Mouse (Mus musculus): ENCODE measurements around the gene Gucd1. TPM values are rescaled to one million over a fixed set of nuclear protein-coding genes. Genes with fewer than 3 reads are reported as not detected.

Gene Gucd1
- polyA plus RNA-seq, 1 experiment from 2014 or later: 19.4 TPM

DNA sequence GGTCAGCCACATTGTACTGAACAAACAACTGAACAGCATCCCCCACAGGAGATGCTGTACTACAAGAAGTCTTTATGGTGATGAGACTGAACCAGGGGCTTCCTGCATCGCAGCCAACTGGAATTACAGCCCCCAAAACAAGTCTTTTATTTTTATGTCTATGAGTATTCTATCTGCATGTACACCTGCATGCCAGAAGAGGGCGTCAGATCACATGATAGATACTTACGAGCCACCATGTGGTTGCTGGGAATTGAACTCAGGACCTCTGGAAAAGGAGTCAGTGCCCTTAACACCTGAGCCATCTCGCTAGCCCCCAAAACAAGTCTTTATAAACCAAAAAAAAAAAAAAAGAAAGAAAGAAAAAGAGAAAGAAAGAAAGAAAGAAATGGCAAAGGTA lies 74.8 kb downstream of the Gucd1 start:
- 77% methylated on average over 4 of the region's 4 CpGs for WGBS
- no peak for ATAC-seq (ENCODE audit: low read depth)

GRCm38 (mm10) chr10:75441800-75442199 lies 76.0 kb downstream of the Gucd1 start:
- H3K27me3 ChIP-seq (ENCODE audit: control insufficient read depth, insufficient read depth, low read length): no peaks in the 10 kb centered on the region
- H3K9me3 ChIP-seq (ENCODE audit: control insufficient read depth, low read length): no peaks in the 10 kb centered on the region
- no peak overlapping the region for H3K27ac ChIP-seq (ENCODE audit: low read depth, low read length)
- H3K4me2 ChIP-seq (ENCODE audit: low read depth, low read length): no peak overlapping the region
- no peak overlapping the region for H3K4me3 ChIP-seq (ENCODE audit: low read depth, low read length)
- no peaks in the 10 kb centered on the region for H3K4me1 ChIP-seq (ENCODE audit: control insufficient read depth, insufficient read depth, low read length)
- H3K36me3 ChIP-seq (ENCODE audit: control insufficient read depth, insufficient read depth, low read length): no peaks in the 10 kb centered on the region
- ATAC-seq (ENCODE audit: low read depth): no peak
- 83% methylated on average over 4 of the region's 4 CpGs for WGBS
- H3K9ac ChIP-seq (replicated peaks; ENCODE audit: low read depth, low read length): no peak overlapping the region

More for the DNA sequence above, 74.8 kb downstream of the Gucd1 start:
- Histone ChIP-seq H3K9me3 (ENCODE audit: control insufficient read depth, low read length) (no peaks in the 10 kb centered on the region), H3K4me3 (ENCODE audit: low read depth, low read length) (no peak overlapping the region), H3K9ac (replicated peaks; ENCODE audit: low read depth, low read length) (no peak overlapping the region), H3K4me1 (ENCODE audit: control insufficient read depth, insufficient read depth, low read length) (no peaks in the 10 kb centered on the region), H3K36me3 (ENCODE audit: control insufficient read depth, insufficient read depth, low read length) (no peaks in the 10 kb centered on the region), H3K27me3 (ENCODE audit: control insufficient read depth, insufficient read depth, low read length) (no peaks in the 10 kb centered on the region), H3K4me2 (ENCODE audit: low read depth, low read length) (no peak overlapping the region), H3K27ac (ENCODE audit: low read depth, low read length) (no peak overlapping the region)

DNA sequence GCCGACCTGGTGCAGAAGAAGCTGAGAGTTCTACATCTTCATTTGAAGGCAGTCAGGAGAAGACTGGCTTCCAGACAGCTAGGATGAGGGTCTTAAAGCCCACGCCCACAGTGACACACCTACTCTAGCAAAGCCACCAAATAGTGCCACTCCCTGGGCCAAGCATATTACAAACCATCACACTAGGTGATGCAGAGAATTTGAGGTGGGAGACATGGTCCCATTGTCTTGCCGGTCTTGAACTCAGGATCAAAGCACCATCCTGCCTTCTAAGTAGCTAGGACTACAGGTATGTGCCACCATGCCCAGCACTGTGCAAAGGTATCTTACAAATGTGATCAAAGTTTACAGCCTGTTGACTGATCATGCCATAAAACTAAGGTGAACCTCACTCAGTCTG lies 77.0 kb downstream of the Gucd1 start:
- H3K4me3 ChIP-seq (ENCODE audit: low read depth, low read length): no peak overlapping the region
- no peak overlapping the region for H3K9ac ChIP-seq (replicated peaks; ENCODE audit: low read depth, low read length)
- 92% methylated on average over 3 of the region's 3 CpGs for WGBS
- H3K4me1 ChIP-seq (ENCODE audit: control insufficient read depth, insufficient read depth, low read length): no peaks in the 10 kb centered on the region
- no peak for ATAC-seq (ENCODE audit: low read depth)
- no peak overlapping the region for H3K4me2 ChIP-seq (ENCODE audit: low read depth, low read length)
- H3K27ac ChIP-seq (ENCODE audit: low read depth, low read length): no peak overlapping the region
- H3K36me3 ChIP-seq (ENCODE audit: control insufficient read depth, insufficient read depth, low read length): no peaks in the 10 kb centered on the region
- no peaks in the 10 kb centered on the region for H3K9me3 ChIP-seq (ENCODE audit: control insufficient read depth, low read length)
- no peaks in the 10 kb centered on the region for H3K27me3 ChIP-seq (ENCODE audit: control insufficient read depth, insufficient read depth, low read length)

GRCm38 (mm10) chr10:75439211-75439811 lies 78.5 kb downstream of the Gucd1 start:
- Histone ChIP-seq H3K9me3 (ENCODE audit: control insufficient read depth, low read length) (no peaks in the 10 kb centered on the region), H3K9ac (replicated peaks; ENCODE audit: low read depth, low read length) (no peak overlapping the region), H3K36me3 (ENCODE audit: control insufficient read depth, insufficient read depth, low read length) (no peaks in the 10 kb centered on the region), H3K27ac (ENCODE audit: low read depth, low read length) (no peak overlapping the region), H3K4me1 (ENCODE audit: control insufficient read depth, insufficient read depth, low read length) (no peaks in the 10 kb centered on the region), H3K4me3 (ENCODE audit: low read depth, low read length) (no peak overlapping the region), H3K4me2 (ENCODE audit: low read depth, low read length) (no peak overlapping the region), H3K27me3 (ENCODE audit: control insufficient read depth, insufficient read depth, low read length) (no peaks in the 10 kb centered on the region)
- peak; percentile 49 for ATAC-seq (ENCODE audit: low read depth)
- 46% methylated on average over 7 of the region's 7 CpGs for WGBS

GRCm38 (mm10) chr10:75438132-75438810 lies 79.5 kb downstream of the Gucd1 start:
- H3K4me3 ChIP-seq (ENCODE audit: low read depth, low read length): no peak overlapping the region
- H3K9ac ChIP-seq (replicated peaks; ENCODE audit: low read depth, low read length): no peak overlapping the region
- ATAC-seq (ENCODE audit: low read depth): peak; percentile 87
- no peaks in the 10 kb centered on the region for H3K36me3 ChIP-seq (ENCODE audit: control insufficient read depth, insufficient read depth, low read length)
- no peaks in the 10 kb centered on the region for H3K9me3 ChIP-seq (ENCODE audit: control insufficient read depth, low read length)
- no peak overlapping the region for H3K27ac ChIP-seq (ENCODE audit: low read depth, low read length)
- H3K4me1 ChIP-seq (ENCODE audit: control insufficient read depth, insufficient read depth, low read length): no peaks in the 10 kb centered on the region
- 52% methylated on average over 13 of the region's 13 CpGs for WGBS
- no peak overlapping the region for H3K4me2 ChIP-seq (ENCODE audit: low read depth, low read length)
- H3K27me3 ChIP-seq (ENCODE audit: control insufficient read depth, insufficient read depth, low read length): no peaks in the 10 kb centered on the region

DNA sequence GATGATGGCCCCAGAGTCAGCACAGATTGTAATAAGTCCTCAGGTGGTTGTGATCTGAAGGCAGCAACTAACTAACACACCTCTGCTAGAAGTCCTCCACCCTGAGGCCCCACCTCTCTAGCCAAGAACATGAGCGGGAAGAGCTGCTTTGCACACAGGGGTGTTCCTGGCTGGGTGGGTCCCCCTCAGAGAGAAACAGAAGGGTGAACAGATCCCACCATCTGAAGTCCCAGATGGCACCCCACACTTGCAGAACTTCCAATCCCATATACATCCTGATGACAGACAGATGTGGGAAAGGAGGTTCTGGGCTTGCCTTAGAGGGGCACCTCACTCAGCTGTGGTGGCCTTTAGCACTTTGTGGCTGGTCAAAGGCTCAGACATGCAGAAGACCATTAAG lies 80.5 kb downstream of the Gucd1 start:
- no peak overlapping the region for H3K9ac ChIP-seq (replicated peaks; ENCODE audit: low read depth, low read length)

GRCm38 (mm10) chr10:75436604-75437217 lies 81.1 kb downstream of the Gucd1 start:
- Histone ChIP-seq H3K36me3 (ENCODE audit: control insufficient read depth, insufficient read depth, low read length) (no peaks in the 10 kb centered on the region), H3K4me2 (ENCODE audit: low read depth, low read length) (no peak overlapping the region), H3K4me1 (ENCODE audit: control insufficient read depth, insufficient read depth, low read length) (no peaks in the 10 kb centered on the region), H3K9ac (replicated peaks; ENCODE audit: low read depth, low read length) (no peak overlapping the region), H3K27me3 (ENCODE audit: control insufficient read depth, insufficient read depth, low read length) (no peaks in the 10 kb centered on the region), H3K4me3 (ENCODE audit: low read depth, low read length) (no peak overlapping the region), H3K9me3 (ENCODE audit: control insufficient read depth, low read length) (no peaks in the 10 kb centered on the region), H3K27ac (ENCODE audit: low read depth, low read length) (no peak overlapping the region)
- ATAC-seq (ENCODE audit: low read depth): no peak
- WGBS: 33% methylated on average over 3 of the region's 3 CpGs

More for the DNA sequence above, 80.5 kb downstream of the Gucd1 start:
- Histone ChIP-seq H3K4me1 (ENCODE audit: control insufficient read depth, insufficient read depth, low read length) (no peaks in the 10 kb centered on the region), H3K4me2 (ENCODE audit: low read depth, low read length) (no peak overlapping the region), H3K4me3 (ENCODE audit: low read depth, low read length) (no peak overlapping the region), H3K27me3 (ENCODE audit: control insufficient read depth, insufficient read depth, low read length) (no peaks in the 10 kb centered on the region), H3K36me3 (ENCODE audit: control insufficient read depth, insufficient read depth, low read length) (no peaks in the 10 kb centered on the region), H3K9me3 (ENCODE audit: control insufficient read depth, low read length) (no peaks in the 10 kb centered on the region), H3K27ac (ENCODE audit: low read depth, low read length) (no peak overlapping the region)
- WGBS: 100% methylated on average over 1 of the region's 1 CpGs
- no peak for ATAC-seq (ENCODE audit: low read depth)

DNA sequence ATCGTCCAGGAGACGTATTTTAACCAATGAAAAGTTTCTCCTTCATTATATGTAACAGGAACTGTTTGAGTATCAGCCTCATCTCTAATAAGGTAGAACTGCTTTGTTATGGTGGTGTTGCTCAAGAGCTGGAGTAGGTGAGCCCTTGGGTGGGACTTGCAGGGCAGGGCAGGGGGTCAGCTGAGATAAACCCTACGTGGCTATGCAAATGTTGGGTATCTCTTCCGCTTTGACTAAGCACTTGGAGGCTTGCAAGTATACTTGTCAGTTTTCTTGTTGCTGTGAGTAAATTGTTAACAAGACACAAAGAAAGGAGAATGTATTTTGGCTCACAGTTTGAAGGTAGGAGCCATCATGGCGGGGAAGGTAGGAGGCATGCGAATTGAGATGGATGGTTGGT lies 87.1 kb downstream of the Gucd1 start:
- ATAC-seq (ENCODE audit: low read depth): no peak
- 94% methylated on average over 6 of the region's 6 CpGs for WGBS
- no peaks in the 10 kb centered on the region for H3K9me3 ChIP-seq (ENCODE audit: control insufficient read depth, low read length)

GRCm38 (mm10) chr10:75430147-75430537 lies 87.6 kb downstream of the Gucd1 start:
- ATAC-seq (ENCODE audit: low read depth): no peak
- WGBS: 93% methylated on average over 5 of the region's 5 CpGs
- Histone ChIP-seq H3K36me3 (ENCODE audit: control insufficient read depth, insufficient read depth, low read length) (no peaks in the 10 kb centered on the region), H3K4me2 (ENCODE audit: low read depth, low read length) (no peak overlapping the region), H3K9me3 (ENCODE audit: control insufficient read depth, low read length) (no peaks in the 10 kb centered on the region), H3K4me3 (ENCODE audit: low read depth, low read length) (no peak overlapping the region), H3K27me3 (ENCODE audit: control insufficient read depth, insufficient read depth, low read length) (no peaks in the 10 kb centered on the region), H3K9ac (replicated peaks; ENCODE audit: low read depth, low read length) (no peak overlapping the region), H3K27ac (ENCODE audit: low read depth, low read length) (no peak overlapping the region), H3K4me1 (ENCODE audit: control insufficient read depth, insufficient read depth, low read length) (no peaks in the 10 kb centered on the region)

More for the DNA sequence above, 87.1 kb downstream of the Gucd1 start:
- H3K9ac ChIP-seq (replicated peaks; ENCODE audit: low read depth, low read length): no peak overlapping the region
- H3K4me1 ChIP-seq (ENCODE audit: control insufficient read depth, insufficient read depth, low read length): no peaks in the 10 kb centered on the region
- H3K27me3 ChIP-seq (ENCODE audit: control insufficient read depth, insufficient read depth, low read length): no peaks in the 10 kb centered on the region
- no peak overlapping the region for H3K4me2 ChIP-seq (ENCODE audit: low read depth, low read length)
- no peak overlapping the region for H3K27ac ChIP-seq (ENCODE audit: low read depth, low read length)
- no peaks in the 10 kb centered on the region for H3K36me3 ChIP-seq (ENCODE audit: control insufficient read depth, insufficient read depth, low read length)
- H3K4me3 ChIP-seq (ENCODE audit: low read depth, low read length): no peak overlapping the region

All from neural tube, embryonic 14.5 days (tissue).